Mouse (Mus musculus): ENCODE results near the gene Iffo1. TPM values are rescaled to one million over a fixed set of nuclear protein-coding genes. Genes with fewer than 3 reads are reported as not detected.
A peak's percentile ranks its signal among the peaks of the same experiment; 100 is the strongest.

Gene Iffo1
- total RNA-seq, 2 experiments from 2014 or later: 63.0 to 69.1 TPM

DNA sequence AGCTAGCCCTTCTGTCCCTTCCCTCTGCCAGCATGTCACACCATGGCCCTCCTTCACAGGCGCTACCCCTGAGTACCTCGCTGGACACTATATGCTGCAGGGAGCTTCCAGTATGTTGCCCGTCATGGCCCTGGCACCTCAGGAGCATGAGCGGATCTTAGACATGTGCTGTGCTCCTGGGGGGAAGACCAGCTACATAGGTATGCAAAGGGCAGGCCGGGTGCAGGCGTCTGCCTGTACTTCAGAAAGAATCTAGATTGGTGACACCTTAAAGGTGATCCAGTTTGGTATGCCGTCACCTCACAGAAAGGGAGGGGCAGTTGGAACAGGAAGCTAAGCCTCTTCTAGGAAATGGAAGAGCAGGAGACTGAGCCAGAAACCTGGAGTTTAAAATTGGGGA, 5.3 kb upstream of the Iffo1 start:
- DNase-seq (ENCODE audit: low spot score in 2 of 2): no peak

DNA sequence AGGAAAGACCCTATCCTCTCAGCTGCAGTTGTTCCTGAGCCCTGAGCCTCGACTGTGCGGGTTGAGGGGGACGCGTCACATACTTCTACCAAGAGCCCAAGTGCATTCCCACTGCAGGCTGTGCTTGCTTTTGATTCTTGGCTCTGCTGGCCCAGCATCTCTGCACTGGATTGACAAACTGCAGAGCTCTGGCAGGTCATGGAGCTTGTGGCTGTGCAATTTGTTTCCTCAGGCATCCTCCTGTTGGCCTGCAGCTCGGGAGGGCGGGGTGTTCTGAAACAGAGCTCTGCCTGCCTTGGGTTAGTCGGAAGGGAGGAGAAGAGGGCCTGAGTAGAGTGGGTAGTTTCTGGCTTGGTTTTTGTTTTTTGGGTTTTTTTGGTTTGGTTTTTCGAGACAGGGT, 2.6 kb upstream of the Iffo1 start:
- DNase-seq (ENCODE audit: low spot score in 2 of 2): no peak

DNA sequence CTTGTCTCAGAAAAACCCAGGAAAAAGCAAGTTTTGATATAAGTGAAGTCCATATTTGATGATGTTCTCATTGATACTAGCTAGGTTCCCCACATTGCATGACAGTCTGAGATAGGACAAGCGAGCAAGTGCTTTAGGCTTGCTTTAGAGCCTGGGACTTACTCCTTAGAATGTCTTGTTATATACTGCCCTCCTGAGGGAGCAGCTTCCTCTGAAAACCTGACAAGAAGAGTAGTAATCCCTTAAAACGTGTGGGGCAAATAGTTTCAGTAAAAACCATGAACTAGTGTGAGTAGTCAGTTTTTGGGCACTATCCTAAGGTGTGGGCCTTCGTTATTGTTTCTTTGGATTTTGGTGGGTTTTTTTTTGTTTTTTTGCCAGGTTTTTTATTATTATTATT, 1.9 kb upstream of the Iffo1 start:
- no peak for DNase-seq (ENCODE audit: low spot score in 2 of 2)

DNA sequence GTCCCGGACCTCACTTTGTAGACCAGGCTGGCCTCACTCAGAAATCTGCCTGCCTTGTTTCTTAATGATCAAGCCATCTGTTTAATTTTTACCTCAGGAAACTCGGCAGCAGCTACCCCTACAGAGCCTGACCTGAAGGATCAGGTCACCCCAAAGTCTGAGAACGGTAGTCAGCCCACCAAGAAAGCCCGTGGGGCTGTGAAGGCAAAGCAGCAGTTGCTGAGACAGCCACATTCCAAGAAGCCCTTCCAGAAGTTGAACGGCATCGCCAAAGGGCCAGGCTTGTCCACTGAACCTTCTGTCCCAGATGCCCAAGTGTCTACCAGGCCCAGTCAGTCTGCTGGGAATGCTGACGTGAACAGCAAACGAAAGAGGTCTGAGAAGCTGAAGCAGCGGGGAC, 1.1 kb upstream of the Iffo1 start:
- DNase-seq (ENCODE audit: low spot score in 2 of 2): no peak

DNA sequence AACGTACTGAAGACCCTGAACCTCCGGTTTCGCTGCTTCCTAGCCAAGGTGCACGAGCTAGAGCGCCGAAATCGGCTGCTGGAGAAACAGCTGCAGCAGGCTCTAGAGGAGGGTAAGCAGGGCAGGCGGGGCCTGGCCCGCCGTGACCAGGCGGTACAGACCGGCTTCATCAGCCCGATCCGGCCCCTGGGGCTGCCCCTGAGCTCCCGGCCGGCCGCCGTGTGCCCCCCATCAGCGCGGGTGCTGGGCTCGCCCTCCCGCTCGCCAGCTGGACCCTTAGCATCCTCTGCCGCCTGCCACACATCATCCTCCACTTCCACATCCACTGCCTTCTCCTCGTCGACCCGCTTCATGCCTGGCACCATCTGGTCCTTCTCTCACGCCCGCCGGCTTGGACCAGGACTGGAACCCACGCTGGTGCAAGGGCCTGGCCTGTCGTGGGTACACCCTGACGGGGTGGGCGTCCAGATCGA, 474 bp downstream of the Iffo1 start:
- peak in 1 of 2 experiments; percentile 34 for DNase-seq (ENCODE audit: low spot score in 2 of 2)

DNA sequence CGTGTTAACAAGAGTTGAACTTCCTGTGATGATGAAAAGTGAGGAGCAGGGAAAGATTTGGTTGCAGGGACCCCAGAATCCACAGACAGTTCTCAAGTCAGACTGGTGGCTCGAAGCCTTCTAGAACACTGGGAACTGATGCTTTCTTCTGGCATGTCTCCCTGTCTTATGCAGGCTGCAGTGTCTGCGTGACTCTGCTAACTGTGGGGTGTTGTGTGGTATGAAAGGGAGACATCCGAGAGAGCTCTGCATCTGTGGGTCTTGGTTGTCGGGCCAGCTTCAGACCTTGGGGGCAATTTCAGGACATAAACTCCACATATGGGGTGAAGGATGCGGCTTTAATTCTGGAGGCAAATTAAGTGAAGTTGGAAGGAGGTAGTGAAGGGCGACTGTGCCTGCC, 1.1 kb downstream of the Iffo1 start:
- peak in 1 of 2 experiments; percentile 40 for DNase-seq (ENCODE audit: low spot score in 2 of 2)

DNA sequence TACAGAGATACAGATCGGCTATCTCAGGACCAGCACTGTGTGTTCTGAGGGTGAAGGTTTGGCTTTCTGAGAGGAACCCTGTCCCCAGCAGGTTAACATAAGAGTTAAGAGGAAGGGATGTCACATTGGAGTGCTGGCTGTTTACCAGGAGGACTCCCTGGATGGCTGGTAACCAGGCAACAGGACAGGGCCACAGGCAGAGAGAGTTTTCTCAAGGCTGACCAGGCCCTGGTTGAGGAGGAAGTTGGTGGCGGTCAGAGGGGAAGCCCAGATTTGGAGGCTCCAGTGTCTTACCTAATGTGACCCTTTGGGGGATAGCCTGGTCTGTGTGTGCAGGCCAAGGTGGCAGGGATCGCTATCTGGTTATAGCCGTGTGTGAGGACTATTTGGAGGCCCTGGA, 1.8 kb downstream of the Iffo1 start:
- peak in 1 of 2 experiments; percentile 41 for DNase-seq (ENCODE audit: low spot score in 2 of 2)

DNA sequence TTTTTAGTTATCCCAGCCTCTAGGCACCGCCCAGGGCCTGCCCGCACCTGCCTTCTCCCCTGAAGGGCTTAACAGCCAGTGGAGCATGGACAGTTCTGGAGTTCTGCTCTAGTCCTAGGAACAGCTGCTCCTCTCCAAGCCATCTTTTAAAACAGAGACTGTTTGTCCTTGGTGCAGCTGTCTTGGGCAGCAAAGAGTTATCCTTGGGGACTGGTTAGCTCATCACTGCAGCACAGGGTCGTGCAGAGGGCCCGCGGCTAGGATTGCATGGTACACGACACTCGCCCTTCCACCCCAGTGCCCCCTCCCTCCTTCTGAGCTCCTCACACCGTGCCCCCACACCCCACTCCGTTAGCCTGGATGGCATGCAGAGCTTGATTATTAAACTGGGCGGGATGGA, 2.3 kb downstream of the Iffo1 start:
- no peak for DNase-seq (ENCODE audit: low spot score in 2 of 2)

DNA sequence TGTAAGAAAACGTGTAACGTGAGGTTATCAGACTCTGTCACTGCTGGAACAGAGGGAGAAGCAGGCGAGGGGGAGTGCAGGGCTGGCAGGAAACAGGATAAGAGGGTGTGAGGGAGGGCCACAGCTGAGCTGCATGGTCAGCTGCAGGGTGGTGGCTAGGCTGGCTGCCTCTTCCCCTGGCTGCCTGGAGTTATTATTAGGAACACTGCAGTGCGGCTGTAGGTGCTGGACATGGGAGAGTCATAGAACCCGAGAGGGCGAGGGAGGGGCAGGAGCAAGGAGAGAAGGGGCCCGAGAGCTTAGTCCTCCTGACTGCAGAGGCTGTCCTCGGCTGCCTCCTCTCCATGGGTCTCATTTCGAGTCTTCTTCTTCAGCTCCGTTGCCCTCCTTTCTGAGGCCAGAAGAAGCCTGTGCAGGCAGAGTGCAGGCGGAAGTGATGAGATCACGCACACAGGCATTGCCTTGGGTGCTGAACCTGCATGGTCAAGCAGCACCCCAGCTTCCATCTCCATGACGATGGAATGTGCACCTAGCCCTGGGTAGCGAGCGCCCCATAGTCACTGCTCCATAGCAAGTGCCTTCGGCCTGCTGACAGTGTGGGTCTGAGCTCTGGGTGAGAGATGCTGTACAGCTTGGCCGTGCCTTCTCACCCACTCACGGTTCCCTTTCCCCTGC, 3.3 kb downstream of the Iffo1 start:
- DNase-seq (ENCODE audit: low spot score in 2 of 2): peak in 1 of 2 experiments; percentile 47

DNA sequence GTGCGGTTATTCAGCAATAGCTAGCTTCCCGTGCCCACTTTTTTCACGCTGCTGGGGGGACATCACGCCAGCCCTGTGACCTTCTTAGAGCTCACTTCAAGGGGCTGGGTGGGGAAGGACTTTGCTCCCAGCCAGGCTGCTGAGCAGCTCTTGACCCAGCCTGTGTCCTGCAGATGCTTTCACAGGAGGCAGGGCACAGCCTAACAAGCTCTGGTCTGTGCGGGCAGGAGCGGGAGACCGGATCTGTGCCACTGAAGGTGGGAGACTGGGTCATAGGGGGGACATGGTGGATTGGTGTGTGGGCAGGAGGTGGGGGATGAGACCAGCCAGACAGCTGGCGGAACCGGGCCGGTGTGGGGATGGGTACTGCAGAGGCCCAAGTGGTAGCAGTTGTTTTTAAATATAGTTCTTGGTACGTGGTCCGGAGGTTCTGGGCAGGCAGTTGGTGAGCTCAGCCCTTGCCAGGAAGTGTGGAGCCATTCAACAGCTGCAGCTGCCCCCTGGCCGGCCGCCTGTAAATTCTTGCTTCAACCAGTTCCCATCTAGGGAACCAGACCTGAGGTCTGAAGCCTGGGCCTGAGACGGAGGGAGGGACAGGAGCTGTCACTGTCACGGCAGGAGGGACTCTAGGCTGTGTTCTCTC, 4.0 kb downstream of the Iffo1 start:
- peak in 1 of 2 experiments; percentile 55 for DNase-seq (ENCODE audit: low spot score in 2 of 2)

DNA sequence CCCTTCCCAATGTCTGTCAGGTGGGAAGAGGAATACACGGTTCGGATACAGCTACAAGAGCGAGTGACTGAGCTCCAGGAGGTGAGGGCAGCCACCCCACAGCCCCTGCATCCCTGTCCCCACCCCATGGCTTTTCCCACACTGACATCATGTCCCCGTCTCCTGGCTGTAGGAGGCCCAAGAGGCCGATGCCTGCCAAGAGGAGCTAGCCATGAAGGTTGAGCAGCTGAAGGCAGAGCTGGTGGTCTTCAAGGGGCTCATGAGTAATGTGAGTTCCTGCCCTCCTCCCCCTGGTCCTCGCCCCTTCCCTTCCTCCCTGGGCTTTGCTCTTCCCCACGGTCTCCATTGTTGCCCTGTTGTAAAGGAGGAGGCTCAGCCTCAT, 4.5 kb downstream of the Iffo1 start:
- no peak for DNase-seq (ENCODE audit: low spot score in 2 of 2)

DNA sequence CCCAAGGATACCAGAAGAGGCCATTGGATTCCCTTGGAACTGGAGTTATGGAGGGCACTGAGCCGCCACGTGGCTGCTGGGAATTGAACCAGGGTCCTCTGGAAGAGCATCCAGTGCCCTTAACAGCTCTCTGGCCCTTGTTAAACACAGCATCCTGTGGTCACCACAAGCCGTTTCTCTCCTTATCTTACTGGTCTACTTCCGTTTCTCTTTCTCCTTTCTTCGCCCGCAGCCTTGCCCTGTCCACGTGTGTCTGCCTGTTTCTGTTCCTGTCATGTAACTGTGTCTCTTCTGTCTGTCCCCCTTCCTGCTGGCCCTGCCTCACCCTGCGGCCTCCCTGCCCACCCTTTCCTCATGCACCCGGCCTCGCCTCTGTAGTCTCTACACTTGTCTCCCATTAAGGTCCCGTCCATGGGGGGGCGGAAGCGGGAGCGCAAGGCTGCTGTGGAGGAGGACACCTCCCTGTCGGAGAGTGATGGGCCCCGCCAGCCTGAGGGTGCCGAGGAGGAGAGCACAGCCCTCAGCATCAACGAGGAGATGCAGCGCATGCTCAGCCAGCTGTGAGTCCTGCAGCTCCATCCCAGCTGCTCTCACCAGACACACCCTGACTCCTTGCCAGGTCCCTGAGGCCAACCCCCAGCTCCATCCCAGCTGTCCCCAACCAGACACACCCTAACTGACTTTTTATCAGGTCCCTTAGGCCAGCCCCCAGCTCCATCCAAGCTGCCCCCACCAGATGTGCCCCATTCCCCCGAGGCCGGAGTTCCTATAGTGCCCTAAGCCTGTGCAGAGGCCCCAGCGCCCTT, 7.4 kb downstream of the Iffo1 start:
- no peak for DNase-seq (ENCODE audit: low spot score in 2 of 2)

DNA sequence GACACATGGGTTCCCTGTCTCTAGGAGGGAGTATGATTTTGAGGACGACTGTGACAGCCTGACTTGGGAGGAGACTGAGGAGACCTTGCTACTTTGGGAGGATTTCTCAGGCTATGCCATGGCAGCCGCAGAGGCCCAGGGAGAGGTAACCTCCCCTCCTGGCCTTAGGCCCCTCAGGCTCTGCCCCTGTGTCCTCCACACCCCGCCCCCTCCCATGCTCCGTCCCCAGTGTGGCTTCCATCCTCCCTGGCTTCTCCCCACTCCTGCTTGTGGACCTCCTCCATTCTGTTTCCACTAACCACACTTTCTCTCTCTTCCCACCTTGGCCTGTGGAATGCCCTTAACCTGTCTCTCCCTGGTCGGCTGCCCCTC, 8.0 kb downstream of the Iffo1 start:
- no peak for DNase-seq (ENCODE audit: low spot score in 2 of 2)

DNA sequence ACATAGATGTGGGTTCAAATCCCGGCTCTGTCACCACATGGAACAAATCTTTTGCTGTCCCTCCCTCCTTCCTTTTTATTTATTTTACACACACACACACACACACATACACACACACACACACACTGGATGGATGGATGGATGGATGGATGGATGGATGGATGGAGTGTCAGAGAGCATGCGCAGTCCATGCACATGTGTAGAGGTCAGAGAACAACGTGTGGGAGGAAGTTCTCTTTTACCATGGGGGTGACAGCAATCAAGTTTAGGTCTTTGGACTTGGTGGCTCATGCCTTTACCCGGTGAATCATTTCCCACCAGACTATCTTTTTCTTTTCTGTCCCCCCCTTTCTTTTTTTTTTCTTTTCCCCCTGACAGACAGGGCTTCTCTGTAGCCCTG, 8.6 kb downstream of the Iffo1 start:
- no peak for DNase-seq (ENCODE audit: low spot score in 2 of 2)

DNA sequence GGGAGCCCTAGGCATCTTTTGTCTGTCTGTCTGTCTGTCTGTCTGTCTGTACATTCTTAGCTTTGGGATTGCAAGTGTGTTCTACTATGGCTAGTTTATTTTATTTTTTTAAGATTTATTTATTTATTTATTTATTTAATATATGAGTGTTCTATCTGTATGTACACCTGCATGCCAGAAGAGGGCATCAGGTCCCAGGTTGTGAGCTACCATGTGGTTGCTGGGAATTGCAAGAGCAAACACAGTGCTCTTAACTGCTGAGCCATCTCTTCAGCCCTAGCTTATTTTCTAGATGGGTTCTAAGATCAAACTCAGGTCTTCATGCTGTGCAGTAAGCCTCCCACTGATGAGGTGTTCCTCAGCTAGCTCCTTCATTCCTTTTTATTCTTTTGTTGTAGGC, 9.5 kb downstream of the Iffo1 start:
- DNase-seq (ENCODE audit: low spot score in 2 of 2): no peak

DNA sequence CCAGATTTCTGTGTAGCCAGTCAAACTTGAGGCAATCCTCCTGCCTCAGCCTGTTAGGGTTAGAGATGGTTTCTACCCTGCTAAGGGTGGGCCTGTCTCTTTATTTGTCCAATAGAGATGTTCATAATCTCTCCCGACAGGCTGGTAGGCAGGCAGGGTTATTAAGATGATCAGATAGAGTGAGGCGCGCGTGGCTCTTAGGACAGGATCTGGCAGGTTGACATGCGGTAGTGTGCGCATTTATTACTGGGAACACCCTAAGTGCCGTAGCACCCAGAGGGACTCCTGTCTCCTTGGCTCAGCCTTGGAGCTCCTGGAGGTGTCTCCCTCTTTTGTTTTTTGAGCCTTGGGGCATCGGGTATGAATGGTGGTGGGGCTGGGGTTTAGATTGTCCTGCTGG, 10.2 kb downstream of the Iffo1 start:
- no peak for DNase-seq (ENCODE audit: low spot score in 2 of 2)

DNA sequence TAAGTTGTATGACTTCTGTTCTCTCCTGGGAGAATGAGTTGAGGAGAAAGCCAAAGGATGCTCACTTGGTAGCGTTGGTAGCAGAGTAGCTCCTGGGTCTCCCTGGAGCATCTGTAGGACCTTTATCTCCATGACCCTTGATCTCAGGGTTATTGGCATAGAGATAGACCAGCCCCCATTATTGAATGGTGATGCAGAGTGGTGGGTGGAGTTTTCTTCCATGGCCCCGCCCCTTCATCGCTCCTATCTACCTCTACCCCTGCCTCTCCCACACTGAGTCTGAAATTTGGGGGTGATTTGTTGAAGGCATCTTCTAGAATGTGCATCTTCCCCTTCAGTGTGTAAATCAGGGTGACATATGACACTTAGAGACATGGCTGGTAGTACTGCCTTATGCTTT, 11.4 kb downstream of the Iffo1 start:
- no peak for DNase-seq (ENCODE audit: low spot score in 2 of 2)

DNA sequence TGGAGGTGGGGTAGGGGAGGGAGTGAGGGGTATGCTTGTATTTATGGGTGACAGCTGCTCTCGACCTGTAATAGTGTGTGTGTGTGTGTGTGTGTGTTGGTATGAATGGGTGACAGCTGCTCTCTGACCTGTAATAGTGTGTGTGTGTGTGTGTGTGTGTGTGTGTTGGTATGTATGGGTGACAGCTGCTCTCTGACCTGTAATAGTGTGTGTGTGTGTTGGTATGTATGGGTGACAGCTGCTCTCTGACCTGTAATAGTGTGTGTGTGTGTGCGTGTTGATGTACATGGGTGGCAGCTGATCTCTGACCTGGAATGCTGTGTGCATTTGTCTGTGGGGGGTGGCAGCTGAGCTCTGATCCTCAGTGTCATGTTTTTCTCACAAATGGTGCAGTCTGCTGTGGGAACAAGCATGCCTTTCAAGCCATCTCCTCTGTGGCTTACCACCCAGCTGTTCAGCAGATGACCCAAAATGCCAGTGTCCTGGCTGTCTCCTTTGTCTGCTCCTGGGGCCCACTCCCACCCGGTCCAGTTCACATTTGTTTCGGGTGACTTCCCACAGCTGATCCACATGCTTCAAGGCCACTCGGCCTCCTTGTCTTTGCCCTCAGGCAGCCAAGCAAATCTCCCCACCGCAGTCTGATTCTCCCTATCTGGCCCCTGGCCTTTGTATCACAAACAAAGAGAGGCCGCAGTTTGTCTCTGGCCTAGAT, 12.0 kb downstream of the Iffo1 start:
- DNase-seq (ENCODE audit: low spot score in 2 of 2): no peak

DNA sequence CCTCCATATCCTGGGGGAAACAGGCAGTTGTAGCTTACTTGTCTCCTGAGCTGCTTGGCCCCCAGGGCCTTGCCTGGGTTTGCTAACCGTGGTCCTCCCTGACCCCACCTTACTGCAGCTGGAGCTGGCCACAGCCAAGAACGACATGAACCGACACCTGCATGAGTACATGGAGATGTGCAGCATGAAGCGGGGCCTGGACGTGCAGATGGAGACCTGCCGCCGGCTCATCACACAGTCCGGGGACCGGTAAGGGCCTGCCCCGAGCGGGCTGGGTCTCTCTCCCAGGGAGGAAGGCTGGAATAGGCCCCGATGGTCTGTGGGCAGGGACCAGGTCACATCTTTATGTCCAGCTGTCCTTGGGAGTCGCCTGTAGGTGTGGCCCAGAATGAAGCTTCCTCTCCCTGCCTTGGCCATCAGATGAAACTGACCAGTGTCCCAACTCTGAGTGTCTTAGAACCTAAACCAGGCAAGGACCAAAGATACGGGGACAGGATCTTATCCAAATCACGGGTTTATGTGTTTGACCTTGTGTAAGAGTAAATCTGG, 14.0 kb downstream of the Iffo1 start:
- DNase-seq (ENCODE audit: low spot score in 2 of 2): no peak

DNA sequence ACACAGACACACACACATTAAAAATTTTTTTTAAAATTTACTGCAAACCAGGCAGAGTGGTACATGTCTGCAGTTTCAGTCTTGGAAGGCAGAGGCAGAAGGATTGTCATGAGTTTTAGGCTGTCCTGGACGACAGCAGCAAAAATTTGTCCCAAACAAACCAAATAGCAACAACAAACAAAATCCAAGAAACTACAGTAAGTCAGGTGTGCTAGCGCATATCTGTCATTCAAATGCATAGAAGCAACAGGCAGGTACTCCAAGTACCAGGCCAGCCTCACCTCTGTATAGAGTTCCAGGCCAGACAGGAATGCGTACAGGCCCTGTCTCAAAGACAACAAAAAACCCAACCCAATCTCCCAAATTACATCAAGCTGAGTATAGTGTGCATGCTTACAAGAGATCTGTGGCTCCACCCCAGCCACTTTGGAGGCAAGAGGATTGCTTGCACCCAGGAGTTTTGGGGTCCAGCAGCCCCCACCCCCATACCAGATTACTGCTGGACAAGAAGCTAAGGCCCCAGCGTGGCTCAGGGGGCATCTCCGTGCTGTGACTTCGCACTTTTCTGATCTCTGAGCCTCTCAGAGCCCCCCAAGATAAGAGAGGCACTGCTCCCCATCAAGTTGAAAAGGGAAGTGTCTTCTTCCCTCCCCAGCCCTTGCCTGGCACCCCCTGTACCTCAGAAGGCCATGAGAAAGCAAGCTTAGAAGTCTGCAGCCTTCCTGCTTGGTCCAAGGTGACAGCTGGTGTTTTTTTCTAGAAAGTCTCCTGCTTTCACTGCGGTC, 14.9 kb downstream of the Iffo1 start:
- no peak for DNase-seq (ENCODE audit: low spot score in 2 of 2)

DNA sequence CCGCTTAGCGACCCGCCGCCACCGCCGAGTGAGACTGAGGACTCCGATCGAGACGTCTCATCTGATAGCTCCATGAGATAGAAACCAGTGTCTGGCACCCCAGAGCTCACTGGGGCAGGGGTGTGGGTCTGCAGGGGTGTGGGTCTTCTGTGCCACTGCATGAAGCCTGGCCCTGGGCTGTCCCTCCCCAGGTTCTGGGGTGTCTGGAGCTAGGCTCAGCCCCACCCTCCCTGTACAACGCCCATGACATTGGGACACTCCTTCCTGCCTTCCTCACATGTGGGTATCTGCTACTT, 15.5 kb downstream of the Iffo1 start:
- no peak for DNase-seq (ENCODE audit: low spot score in 2 of 2)
